Mouse (Mus musculus): ENCODE results near the gene Stxbp1.
A peak's percentile ranks its signal among the peaks of the same experiment; 100 is the strongest.

The Stxbp1 gene

DNA sequence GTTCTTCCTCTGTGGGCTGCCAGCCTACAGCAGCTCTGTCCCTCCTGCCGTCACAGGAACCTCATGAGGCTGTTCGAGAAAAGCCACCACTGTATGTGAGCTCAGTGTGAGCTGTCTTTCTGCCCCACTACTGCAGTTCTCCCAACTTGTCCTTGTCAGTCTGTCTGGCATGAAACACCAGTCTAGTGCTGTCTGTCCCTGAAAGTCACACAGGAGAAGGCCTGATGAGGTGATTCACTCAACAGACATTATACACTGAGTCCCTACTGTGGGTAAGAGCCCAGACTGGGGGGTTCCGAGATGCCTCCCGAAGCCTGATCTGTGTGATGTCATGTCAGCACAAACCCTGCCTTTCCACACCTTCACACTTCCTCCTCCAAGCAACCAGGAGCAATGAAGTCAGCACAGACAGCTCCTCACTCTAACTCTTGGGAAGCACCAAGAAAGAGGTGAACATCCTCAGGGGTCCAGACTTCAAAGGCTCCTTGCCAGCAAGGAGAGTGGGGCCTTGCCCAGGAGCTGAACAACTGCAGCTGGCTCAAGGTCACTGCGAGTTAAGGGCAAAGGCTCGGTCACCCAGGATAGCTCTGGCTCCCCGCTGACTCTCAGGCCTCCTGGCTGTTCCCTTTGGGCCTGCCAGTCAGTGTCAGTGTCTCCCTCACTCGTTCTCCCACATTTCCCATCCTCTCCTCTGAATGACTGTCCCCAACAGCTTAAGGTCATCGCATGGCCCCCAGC is 8.7 kb downstream of the Stxbp1 start:
- DNase-seq (ENCODE audit: low spot score) = no peak

DNA sequence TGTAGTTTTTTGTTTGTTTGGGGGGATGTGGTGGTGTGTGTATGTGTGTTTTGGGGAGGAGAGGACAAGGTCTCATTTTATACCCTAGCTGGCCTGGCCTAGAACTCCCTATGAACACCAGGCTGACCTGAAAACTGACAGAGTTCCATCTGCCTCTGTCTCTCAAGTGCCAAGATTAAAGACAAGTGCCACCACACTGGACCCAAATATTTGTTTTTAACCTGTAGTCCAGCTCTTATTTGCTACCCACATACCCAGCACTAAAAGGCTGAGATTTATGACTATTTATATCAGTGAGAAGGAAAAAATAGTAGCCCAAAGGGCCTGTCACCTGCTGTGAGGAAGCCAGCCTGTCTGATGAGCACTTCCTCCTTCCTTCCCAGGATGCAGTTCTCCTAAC is 11.5 kb downstream of the Stxbp1 start:
- no peak for DNase-seq (ENCODE audit: low spot score)

DNA sequence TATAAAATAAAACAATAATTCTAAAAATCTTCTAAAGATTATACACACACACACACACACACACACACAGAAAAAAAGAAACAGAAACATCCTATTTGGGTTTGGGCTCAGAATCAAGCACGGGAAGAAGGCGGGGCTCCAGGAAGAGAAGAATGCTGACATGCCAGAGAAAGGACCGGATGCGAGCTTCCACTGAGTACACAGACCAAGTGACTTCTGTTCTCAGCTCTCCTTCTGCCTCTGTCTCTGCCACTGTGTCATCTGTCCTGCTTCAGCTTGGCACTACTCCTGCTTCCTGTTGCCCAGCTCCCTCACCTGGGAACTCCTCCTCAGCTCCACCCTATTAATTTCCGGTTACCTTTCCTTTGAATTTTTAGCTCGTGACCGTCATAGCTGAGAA is 12.5 kb downstream of the Stxbp1 start:
- no peak for DNase-seq (ENCODE audit: low spot score)

DNA sequence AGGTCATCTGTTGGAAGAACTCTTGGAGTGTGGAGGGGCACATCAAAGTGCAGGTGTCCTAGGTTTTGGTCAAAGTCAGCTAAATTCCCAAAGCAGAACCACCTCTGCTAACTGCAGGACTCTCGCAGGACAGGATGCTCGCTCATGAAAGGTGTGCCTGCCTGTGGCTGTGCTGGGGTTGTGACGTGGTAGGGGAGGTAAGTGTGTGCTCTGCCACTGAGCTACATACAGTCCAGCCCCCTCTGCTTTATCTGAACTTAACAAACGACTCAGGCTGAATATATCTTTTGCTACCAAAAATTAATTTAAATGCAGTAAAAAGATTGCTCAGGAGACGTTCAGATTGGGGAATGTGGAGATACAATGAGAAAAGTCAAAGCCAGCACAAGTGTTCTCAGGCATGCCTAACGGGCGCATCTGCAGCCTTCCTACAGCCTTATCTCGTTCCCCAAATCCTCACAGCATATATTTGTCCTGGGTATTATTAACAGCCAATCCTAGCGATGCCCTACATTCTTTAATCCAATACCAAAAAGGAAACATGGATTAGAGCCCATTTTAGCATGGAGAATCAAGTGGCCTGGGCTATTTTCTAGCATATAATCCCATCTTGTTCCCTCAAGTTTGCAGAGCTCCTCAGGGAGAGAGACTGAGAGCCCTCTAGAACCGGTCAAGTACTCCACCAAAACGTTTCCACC is 17.9 kb downstream of the Stxbp1 start:
- no peak for DNase-seq (ENCODE audit: low spot score)

DNA sequence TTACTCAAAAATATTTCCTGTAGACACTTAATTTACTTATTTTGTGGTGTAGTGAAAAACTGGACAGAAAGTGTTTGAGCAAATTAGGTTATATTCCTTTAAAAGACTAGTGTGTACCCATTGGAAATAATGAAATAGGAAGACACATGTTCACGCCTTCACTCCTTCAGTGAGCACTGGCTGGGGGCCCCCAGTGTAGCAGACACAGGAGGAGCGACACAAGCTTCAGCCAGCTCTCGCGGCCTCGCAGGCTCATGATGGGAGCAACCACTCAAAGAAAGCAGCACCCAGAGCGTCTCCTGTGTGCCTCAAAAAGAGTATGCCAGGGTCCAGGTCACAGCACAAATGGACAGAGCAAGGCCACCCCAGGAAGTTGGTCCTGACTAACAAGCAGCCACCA is 21.2 kb downstream of the Stxbp1 start:
- no peak for DNase-seq (ENCODE audit: low spot score)

DNA sequence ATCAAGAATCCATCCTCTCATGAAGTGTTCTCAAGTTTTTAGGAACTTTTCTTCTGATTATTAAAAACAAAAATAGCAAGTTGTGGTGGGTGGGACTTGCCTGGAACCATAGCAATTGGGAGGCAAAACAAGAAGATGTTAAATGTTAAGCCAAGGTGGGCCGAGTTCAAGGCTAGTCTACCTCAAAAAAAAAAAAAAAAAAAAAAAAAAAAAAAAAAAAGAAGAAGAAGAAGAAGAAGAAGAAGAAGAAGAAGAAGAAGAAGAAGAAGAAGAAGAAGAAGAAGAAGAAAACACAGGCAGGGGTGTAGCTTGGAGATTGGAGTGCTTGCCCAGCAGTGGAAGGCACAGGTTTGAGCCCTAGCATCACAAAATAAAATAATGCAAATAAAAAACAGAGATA is 22.3 kb downstream of the Stxbp1 start:
- DNase-seq (ENCODE audit: low spot score) = no peak

DNA sequence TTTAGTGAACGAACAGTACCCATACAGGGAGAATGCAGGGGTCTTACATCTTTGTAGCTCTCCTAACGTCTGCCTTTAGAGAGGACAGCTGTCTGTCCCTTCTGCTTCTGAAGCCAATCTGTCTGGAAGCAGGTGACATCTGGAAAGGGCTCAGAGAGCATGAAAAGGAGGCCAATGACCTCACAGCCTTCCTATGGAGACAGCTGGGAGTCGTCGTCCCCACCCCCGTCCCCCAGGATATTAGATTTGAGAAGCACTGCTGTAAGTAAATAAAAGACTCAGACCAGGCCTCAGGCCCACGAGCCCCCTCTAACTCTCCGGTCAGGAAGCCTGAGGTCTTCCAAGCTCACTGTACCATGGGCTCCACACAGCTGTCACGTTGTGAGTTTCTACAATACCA is 22.9 kb downstream of the Stxbp1 start:
- DNase-seq (ENCODE audit: low spot score) = no peak

DNA sequence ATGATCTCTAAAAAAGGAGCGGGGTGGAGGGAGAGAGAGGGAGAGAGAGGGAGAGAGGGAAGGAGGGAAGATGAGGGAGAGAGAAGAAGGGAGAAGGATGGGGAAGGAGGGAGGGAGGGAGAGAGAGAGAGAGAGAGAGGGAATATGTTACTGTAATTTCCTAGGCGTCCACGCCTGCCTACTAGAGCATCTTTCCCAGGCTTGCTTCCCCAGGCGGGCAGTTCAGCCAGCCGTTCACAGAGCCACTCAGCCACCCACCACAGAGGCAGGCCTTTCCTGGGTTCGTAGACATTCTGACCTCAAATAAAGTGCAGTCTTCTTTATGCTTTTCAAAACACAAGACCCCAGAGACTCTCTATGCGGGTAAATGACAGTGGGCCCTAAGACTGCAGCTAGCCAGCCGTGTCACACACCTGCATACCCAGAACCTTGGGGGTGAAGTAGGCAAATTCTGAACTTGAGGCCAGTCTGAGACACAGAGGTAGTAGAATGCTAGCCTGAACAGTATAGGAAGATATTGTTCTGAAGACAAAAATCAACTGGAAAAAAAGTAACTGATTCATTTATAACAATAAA is 23.4 kb downstream of the Stxbp1 start:
- DNase-seq (ENCODE audit: low spot score) = no peak

DNA sequence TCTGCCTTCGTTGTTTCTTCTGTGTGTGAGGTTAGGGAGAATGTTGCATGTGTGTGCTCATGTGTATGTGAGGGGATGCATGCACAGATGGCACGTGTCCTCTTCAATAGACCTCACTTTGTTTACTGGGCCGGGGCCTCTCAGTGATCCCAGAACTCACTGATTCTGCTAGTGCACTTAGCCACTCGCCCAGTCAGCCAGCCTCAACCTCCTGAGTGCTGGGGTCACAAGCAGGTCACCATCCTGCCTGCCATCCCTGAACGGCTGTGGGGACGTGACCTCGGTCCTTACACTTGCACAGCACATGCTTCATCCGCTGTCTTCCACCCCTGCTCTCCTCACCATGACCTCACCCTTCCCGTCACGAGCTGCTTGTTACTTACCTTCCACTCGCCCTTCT is 23.9 kb downstream of the Stxbp1 start:
- no peak for DNase-seq (ENCODE audit: low spot score)

DNA sequence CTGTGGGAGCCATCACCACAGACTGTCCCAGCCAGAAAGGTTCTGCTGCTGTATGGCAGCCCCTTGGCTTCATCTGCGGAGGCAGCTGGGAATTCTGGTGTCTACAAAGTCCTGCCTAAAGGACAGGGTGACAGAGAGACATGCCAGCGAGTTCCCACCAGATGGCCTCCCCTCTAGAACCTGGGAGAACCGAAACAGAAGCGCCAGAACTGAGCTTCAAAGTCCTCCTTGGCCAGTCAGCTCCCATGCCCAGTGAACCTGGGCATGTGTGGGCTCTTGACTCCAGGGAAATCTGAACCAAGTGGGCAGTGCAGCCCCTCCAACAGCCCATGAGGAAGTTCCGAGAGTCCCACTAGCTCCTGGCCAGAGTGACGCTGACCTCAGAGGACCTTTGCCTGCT is 24.4 kb downstream of the Stxbp1 start:
- DNase-seq (ENCODE audit: low spot score) = no peak

DNA sequence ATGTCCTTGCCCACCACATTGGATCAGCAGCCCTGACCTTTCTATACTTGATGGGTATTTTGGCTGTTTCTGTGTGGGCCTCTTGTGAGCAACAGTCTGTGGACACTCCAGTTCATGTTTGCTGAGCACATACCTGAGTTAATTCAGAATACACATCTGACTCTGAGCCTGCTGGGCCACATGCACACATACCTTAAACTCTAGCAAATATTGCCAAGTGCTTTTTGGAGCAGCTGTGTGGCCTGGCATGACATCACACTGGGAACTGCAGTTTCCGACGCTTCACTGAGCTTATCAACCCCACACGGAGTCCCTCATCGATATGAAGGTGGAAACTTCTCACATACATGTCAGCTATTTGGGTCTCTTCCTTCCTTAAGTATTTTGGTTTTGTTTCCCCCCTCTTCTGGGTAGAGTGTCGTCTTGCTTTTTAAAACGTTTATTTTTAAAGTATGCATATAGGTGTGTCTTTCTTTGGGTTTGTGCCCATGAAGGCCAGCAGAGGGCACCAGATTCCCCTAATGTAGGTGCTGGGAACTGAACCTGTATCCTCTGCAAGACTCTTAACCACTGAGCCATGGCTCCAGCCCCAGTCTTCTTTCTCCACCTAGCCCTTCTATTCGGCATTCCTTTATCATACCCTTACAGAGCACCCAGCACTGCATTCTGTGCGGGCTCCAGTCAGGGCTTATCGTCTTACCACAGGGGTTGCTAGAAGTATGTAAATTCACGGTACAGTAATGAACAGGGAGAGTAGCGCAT is 25.8 kb downstream of the Stxbp1 start:
- no peak for DNase-seq (ENCODE audit: low spot score)

DNA sequence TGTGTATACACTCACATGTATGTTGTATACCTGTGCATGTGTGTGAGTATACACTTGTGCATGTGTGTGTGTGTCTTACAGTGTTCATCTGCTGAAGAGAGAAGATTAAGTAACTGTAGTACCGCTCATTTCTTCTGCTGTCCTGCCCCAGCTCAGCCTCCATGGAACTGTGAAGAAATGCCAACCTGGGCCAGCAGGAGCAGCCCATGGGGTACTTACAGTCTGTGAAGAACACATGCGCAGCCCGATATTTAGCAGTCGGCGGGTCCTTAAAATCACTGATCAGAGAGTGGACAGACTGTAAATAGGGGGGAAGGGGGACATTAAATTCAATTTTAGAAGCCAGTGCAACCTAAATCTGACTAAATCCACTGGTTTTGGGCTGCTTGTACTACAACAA is 28.8 kb downstream of the Stxbp1 start:
- DNase-seq (ENCODE audit: low spot score) = no peak

DNA sequence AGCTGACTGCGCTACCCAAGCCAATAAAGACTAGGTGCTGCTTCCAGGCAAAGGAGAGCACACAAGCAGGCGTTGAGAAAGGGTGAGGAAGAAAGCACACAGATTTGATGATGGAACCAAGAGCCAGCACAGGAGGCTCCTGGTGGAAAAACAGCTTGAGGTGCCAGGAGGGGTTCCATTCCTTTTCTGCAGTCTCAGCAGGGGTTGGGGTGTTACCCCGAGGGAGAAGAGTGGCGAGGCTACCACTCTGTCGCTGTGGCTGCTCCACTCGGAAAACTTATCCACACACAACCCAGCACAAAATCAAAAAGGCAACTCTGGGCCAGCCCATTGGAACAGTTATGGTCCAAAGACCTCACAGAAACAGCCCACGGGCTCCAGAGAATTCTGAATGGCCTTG is 29.5 kb downstream of the Stxbp1 start:
- no peak for DNase-seq (ENCODE audit: low spot score)

DNA sequence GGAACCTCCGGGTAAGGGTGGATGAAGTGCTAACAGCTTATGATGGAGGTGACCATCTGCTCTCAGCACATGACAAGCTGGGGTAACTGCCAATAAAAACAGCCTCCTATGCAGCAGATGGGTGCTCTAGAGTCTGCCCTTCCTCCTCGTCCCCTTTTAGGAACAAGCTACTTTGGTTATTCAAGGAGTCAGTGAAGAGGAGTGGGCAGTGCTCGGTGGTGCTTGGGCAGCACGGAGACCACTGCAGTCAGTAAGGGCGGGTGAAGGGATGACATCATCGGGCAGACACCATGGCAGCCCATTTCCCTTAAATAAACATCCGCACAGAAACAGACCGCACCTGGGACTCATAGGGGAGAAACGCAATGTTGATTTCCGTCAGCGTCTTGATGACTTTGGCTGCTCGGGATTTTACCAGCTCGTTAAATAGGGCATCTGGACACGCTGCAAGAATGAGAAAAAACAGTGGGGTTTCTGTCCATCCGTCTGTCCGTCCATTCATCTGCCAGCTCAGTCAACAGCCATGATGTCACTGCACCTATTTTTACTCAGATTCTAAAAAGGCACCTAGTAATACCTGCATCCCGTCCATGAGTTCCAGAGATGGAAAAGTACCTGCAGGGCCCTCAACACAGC is 30.0 kb downstream of the Stxbp1 start:
- DNase-seq (ENCODE audit: low spot score) = peak; percentile 71

DNA sequence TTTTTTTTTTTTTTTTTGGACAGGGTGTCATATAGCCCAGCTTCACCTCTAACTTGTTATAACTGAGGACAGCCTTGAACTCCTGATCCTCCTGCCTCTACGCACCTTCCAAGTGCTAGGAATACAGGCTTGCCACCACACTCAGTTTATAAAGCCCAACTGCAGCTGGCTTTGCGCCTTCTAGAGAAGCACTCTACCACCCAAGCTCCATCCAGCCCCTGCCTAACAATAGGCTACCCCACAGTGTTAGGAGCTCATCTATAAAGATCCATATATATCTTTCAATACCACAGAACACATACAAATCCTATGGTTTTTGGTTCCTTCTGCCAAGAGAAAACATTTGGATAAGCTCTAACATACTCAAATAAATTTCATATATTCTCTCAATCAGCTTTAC is 30.5 kb downstream of the Stxbp1 start:
- DNase-seq (ENCODE audit: low spot score) = no peak

DNA sequence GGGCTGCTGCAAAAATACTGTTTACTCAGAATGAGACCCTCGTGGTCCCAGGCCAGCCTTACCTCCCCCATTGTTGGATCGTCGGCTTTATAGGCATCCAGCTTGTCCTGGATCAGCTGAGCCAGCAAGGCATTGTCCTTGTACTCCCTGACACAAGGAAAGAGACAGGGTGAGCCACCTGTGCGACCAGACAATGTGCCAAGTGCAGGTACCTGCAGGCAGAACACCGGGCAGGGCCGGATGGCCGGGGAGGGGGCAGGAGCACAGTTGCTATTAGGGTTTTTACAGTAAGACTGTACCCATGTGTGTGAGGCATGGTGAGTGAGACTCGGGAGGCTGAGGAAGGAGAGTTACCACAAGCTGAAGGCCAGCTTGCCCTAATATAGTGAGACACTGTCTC is 35.1 kb downstream of the Stxbp1 start:
- DNase-seq (ENCODE audit: low spot score) = no peak

DNA sequence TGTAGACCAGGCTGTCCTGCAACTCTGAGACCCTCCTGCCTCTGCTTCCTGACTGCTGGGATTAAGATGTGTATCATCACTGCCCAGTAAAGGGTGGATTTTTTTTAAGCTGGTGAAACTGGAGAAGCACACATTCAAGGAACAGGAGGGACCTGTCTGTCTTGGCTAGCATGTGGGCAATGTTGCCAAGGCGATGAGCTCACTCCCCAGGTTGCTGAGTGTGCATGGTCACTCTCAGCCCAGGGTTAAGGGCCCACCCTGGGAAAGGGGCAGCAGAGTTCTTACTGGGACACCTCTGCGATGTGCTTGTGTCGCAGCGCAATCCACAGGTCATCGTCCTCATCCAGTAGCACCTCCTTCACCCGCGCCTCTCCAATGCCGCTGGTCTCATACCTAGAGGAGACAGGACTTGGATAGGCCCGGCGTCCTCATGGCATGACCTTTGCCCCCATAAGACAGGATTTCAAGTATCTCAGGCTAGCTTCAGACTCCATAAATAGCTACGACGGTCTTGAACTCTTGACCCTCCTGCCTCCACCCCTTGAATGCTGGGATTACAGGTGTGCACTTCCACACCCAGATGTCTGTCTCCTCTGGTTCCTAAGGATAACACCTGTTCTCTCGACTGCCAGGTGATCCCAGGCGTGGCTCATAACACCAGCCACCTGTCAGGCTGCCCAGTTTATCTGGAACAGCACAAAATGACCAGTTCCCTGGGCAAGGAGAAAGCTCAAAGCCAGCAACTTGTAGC is 38.1 kb downstream of the Stxbp1 start:
- DNase-seq (ENCODE audit: low spot score) = no peak

DNA sequence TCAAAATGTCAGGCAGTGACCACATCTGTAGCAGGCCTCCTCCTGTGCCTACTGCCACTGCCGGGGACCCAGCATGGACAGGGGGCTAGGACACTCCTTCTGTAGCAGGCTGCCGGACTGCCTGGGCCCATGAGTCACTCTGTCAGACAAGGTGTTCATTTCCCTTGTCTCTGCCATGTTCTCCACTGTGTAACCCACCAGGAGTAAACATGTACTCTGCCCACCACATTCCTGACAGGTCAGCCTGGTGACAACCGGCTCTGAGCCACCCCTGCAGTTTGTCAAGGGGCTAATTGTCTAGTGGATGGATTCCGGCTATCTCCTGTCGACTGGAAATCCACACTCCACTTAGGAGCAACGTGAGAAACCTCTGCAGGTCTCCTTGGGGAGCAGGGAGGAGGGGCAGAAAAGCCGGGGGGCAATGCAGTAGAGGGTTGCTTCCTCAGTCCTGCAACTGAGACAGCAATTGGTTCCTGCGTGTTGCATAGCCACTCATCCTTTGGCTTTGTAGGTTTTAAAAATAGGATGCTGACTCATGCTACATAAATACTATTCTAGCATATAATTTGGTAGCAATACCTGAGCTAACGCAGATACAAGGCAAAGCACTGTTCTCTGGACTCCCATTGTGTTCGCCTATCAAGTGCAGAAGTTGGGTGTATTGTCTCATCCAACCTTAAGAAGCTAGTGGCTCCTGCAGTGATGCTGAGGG is 48.6 kb downstream of the Stxbp1 start:
- DNase-seq (ENCODE audit: low spot score) = no peak

DNA sequence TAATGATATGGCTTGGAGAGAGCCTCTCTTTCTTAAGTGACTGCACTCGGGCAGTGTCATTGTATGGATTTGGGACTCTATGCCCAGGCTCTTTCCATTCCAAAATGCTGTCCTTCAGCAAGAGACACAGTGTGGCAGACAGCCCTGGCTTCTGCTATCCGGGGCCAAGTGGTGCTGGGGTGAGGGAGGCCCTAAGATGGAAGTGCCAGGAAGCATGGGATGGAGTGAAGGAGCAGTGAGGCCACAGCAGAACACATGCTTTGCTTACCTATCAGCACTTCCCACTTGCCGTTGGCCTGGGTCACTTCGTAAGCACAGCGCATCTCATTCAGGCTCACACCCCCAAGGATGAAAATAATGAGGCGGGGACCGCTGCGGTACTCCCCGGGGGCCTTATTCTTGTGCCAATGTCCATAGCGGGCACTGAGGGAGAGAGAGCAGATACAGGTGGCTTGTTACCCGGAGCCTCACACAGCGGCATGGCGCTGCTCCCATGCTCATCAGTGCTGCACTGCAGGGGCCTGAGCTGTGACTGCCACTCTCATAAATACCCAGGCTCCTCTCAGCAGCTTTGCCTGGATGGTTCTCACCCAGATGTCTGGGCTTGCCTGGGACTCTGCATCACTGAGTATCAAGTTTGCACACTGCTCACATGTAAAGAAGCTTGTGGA is 51.2 kb downstream of the Stxbp1 start:
- DNase-seq (ENCODE audit: low spot score) = no peak

DNA sequence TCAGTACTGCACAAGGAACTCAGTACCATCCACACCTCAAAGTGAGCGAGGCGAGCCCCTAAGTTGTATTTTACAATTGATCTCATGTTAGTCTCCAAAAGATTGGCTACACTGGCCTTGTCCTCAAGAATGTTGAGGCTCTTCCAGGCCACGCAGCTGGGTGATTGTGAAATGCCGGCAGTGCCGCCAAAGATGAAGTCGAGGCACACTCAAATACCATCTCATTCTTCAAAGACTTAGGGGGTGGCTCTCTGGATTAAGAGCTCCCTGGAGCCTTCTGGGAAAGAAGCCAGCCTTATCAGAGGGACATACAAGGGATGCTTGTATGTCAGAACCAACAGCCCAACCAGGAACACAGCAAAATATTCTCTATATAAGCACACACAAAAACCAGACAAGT is 55.7 kb downstream of the Stxbp1 start:
- DNase-seq (ENCODE audit: low spot score) = no peak

Measured in layer of hippocampus, adult 9-10 months (tissue).